Mouse (Mus musculus): ENCODE measurements around the gene Bbs9.

The Bbs9 gene

GRCm38 (mm10) chr9:22627912-22628311 is 152.4 kb downstream of the Bbs9 start:
- in situ Hi-C loops (cut with MboI, MseI): no loop called here

GRCm38 (mm10) chr9:22632800-22633485 is 157.4 kb downstream of the Bbs9 start:
- in situ Hi-C loops (cut with MboI, MseI): no loop called here

GRCm38 (mm10) chr9:22638502-22638901 is 163.0 kb downstream of the Bbs9 start:
- in situ Hi-C loops (cut with MboI, MseI): no loop called here

GRCm38 (mm10) chr9:22640683-22641431 is 165.3 kb downstream of the Bbs9 start:
- in situ Hi-C loops (cut with MboI, MseI): no loop called here

- in situ Hi-C loops (cut with MboI, MseI): no loop called here
These were observed 170.4 kb downstream of the Bbs9 start for GRCm38 (mm10) chr9:22645844-22646390.

- in situ Hi-C loops (cut with MboI, MseI): no loop called here
These were observed 170.9 kb downstream of the Bbs9 start for GRCm38 (mm10) chr9:22646461-22646860.

GRCm38 (mm10) chr9:22648163-22648562 is 172.6 kb downstream of the Bbs9 start:
- in situ Hi-C loops (cut with MboI, MseI): no loop called here

GRCm38 (mm10) chr9:22649606-22650005 is 174.1 kb downstream of the Bbs9 start:
- in situ Hi-C loops (cut with MboI, MseI): no loop called here

GRCm38 (mm10) chr9:22650781-22651180 is 175.3 kb downstream of the Bbs9 start:
- in situ Hi-C loops (cut with MboI, MseI): no loop called here

- in situ Hi-C loops (cut with MboI, MseI): no loop called here
These were observed 176.1 kb downstream of the Bbs9 start for GRCm38 (mm10) chr9:22651619-22652018.

GRCm38 (mm10) chr9:22654726-22655393 is 179.3 kb downstream of the Bbs9 start:
- in situ Hi-C loops (cut with MboI, MseI): no loop called here

GRCm38 (mm10) chr9:22657216-22657615 is 181.7 kb downstream of the Bbs9 start:
- in situ Hi-C loops (cut with MboI, MseI): no loop called here

GRCm38 (mm10) chr9:22665155-22665554 is 189.6 kb downstream of the Bbs9 start:
- in situ Hi-C loops (cut with MboI, MseI): no loop called here

- in situ Hi-C loops (cut with MboI, MseI): no loop called here
These were observed 197.4 kb downstream of the Bbs9 start for GRCm38 (mm10) chr9:22672937-22673336.

GRCm38 (mm10) chr9:22677132-22677829 is 201.8 kb downstream of the Bbs9 start:
- in situ Hi-C loops (cut with MboI, MseI): no loop called here

GRCm38 (mm10) chr9:22677997-22678396 is 202.5 kb downstream of the Bbs9 start:
- in situ Hi-C loops (cut with MboI, MseI): no loop called here

- in situ Hi-C loops (cut with MboI, MseI): no loop called here
These were observed 203.0 kb downstream of the Bbs9 start for GRCm38 (mm10) chr9:22678496-22678895.

GRCm38 (mm10) chr9:22679485-22679884 is 204.0 kb downstream of the Bbs9 start:
- in situ Hi-C loops (cut with MboI, MseI): no loop called here

GRCm38 (mm10) chr9:22680031-22680430 is 204.5 kb downstream of the Bbs9 start:
- in situ Hi-C loops (cut with MboI, MseI): loop anchor here (10.0 kb wide), 1 partner anchor 125 kb away; no protein-coding TSS in a partner anchor

- in situ Hi-C loops (cut with MboI, MseI): loop anchor here (10.0 kb wide), 1 partner anchor 126 kb away; no protein-coding TSS in a partner anchor
These were observed 205.0 kb downstream of the Bbs9 start for GRCm38 (mm10) chr9:22680484-22680883.

- in situ Hi-C loops (cut with MboI, MseI): loop anchor here (10.0 kb wide), 1 partner anchor 129 kb away; no protein-coding TSS in a partner anchor
These were observed 208.3 kb downstream of the Bbs9 start for GRCm38 (mm10) chr9:22683786-22684185.
